Mouse (Mus musculus) adrenal gland, adult 8-10 months (tissue): Measurements from ENCODE around the gene Brd7. TPM values are rescaled to one million over a fixed set of nuclear protein-coding genes. Genes with fewer than 3 reads are reported as not detected.
A peak's percentile ranks its signal among the peaks of the same experiment; 100 is the strongest.

Source experiments
- DNase-seq: peaks from one replicate; pipeline ENCODE4 v3.0.0; 2022
- total RNA-seq, 4 experiments: library from RNA; stranded (reverse); gene quantifications; 2 replicates each; pipeline ENCODE4 v1.2.4; 2022

Gene Brd7
- total RNA-seq, 4 experiments from 2014 or later = 58.0 to 82.4 (median 64.5) TPM

DNA sequence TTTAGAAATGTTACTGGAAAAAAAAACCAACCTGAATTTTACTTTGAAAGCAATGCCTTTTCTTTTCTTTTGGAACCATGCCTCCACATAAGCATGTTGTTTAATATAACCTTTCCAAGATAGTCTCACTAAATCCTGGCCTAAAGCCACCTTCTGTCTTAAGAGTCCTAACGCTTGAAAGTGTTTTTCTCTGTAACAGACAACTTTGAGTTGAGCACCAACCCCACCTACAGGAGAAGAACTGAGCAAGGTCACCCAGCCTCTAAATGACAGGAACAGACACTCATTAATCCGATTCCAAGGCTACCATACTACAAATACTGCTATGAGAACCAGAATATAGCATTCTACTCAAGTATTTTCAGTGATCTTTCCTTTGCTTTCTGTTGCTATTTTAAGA lies 12.9 kb downstream of the Brd7 start:
- DNase-seq = no peak

DNA sequence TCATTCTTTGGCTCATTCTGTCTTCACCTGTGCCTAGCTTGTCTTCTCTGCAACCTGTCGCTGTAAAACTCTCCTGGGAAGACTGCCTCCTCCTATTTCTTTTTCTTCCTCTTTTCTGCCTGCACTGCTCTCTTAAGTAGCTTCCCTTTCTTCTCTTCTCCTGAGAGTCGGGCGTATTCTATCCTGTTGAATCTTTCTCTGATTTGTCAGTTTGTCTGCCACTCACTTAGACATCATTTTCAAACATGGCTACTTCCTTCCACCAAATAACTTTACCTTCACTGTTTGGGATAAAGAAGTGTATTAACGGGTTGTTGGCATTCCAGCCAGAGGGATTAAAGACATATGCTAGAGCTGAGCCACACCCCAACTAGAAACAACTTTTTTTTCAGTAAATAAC lies 20.0 kb downstream of the Brd7 start:
- no peak for DNase-seq

DNA sequence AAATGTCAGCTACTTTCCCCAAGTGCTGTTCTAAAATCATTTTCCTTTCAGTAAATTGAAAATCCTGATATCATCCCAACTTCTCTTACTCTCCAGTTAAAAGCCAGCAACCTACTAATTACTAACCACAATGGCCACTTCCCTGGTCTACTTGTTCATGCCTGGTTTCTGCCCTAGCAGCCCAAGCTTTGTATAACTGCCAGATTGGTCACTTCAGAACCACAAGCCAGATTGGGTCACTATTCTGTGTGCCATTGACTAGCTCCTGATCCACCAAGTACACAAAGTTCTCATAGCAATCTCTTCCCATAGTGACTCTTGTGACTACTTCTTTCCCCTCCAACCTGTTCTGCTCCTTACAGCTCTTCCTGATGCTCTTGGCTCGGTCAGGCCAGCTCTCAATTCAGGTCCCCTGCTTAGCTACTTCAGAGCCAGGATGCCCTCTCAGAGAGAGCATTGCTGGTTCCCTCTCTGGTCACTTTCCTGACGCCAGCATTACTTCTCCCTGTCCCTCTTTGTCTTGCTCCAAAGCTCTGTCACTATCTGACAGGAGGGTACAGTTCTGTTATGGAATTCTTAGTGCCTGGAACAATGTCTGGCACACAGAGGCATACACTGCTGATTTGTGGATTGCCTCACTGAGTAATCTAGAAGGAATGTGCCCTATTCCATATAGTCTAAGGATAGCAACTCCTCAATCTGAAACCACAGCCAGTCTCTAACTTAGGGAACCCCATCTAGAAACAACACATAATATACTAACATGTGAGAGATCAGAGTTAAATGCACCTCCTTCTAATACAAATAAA lies 21.9 kb downstream of the Brd7 start:
- DNase-seq = no peak

DNA sequence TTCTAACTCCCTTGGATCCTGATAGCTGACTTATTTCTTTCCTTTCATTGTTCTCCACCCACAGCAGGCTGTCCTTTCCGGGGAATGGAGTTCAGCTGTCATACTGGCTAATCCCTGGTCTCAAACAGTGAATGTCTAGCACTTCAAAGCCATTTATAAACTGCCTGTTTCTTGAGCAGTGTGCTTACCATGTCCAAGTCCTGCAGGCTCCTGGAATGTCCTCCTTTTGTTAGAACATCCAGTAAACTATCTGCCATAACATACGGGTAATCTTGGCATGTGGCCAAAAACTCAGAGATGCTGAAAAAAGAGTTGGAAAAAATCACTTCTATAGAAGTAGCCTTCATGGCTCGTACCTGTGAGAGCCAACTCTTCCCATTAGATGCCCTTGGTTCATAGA lies 22.8 kb downstream of the Brd7 start:
- no peak for DNase-seq

DNA sequence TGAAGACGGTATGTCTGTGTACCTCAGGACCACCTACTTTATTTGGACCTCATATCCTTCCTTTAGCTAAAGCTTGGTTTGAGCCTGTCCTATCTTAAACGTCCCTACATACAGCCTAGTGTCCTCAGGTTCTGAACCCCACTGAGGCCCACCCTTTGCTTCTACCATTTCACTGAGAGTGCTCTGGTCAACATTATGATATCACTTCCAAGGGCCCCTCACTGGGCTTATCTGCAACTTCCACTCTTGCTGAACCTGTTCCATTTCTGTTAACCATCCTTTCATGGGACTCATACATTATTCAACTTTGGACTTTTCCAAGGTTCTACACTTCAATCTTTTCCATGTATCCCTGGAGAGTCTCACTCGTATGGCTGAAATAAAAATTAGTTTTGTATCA lies 27.0 kb downstream of the Brd7 start:
- DNase-seq = no peak

DNA sequence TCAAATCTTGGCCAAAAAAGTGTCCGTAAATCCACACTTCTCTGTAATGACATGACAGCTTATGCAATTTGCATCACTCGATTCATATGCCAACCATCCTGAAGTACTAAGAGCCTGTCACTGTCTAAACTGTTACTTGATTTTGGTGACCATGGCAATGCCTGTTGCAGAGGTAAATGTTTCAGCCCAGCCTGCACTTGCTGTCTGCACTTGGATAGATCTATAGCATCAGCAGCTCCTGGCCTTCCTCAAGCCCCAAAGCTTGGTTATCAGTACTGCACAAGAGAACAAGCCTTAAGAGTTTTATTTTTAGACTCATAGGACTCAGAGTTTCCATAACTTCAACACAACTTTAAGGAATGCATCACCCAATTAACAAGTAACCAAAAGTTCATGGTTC lies 27.6 kb downstream of the Brd7 start:
- DNase-seq = no peak

DNA sequence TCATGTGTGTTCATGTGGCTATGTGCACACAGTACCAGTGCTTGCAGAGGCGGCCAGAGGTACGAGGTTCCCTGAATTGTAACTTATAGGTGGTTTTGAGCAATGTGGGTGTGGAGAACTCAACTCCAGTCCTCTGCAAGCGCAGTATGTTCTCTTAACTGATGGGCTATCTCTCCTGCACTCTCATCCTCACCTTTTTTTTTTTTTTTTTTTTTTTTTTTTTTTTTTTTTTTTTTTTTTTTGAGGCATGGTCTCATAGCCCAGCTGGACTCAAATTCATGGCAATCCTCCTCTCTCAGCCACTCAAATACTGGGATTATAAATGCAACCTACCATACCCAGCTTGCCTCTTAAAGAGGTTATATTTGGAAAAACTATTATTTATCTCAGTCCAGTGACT lies 31.2 kb downstream of the Brd7 start:
- DNase-seq = no peak

DNA sequence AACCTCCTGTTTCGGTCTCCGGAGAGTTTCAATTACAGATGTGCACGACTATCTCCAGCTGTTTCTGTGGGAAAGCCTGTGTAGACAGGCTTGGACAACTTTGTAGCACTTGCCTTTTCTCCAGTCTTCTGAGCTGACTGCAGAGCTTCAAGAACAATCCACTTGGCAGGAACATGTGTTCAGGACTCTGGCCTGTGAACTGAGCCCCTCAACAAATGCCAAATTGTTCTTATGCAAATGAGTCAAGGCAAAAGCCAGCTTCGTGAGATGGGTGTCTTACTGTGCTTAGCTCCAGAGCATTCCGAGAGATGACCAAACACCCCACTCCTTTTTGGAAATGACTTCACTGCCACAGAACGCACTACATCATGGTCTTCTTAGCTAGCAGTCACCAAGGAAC lies 33.3 kb downstream of the Brd7 start:
- no peak for DNase-seq

DNA sequence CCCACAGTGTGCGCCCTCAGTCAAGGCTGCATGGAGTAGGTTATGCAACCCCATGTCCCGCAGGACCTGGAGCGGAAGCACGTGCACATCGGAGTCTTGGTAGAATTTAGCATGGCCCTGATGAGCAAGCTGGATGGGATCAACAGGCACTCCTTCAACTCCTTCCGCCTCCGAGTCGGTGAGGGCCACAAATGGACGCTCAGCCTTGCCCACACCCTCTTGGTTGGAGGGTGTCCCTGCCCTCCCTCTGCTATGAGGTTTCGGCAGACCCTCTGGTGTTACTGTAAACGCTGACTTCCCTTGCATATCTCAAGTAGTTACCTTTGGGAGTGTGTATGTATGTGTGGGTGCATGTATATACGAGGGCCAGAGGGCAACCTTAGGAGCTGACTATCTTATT lies 35.7 kb downstream of the Brd7 start:
- no peak for DNase-seq

DNA sequence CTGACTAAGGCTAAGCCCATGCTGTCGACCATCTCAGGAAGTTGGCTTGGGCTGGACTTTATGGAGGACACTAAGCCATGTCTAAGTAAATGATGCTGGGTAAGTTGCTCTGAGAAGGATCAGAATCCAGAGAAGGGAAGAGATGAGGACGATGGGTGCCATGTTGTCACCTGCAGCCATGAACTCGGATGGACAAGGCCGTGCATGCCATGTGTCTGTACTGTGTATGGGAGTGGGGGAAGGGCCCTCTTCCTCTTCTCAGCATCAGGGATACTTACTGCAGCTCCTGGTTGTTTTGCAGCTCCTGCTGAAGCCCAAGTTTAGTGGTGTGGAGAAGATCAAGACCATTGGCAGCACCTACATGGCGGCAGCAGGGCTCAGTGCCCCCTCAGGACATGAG lies 36.2 kb downstream of the Brd7 start:
- no peak for DNase-seq

DNA sequence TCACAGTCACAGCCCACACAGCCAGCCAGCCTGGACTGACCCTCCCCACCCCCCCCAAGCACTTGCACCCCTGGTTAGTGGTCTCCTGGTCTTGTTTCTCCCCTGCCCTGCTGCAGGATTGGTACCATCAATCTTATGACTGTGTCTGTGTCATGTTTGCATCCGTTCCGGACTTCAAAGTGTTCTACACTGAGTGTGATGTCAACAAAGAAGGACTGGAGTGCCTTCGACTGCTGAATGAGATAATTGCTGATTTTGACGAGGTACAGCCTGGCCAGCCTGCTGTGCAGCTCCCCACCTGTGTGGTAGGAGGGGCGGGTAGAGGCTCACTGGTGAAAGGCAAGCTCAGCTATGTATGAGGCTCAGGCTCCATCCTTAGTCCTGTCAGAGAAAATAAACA lies 36.7 kb downstream of the Brd7 start:
- no peak for DNase-seq

DNA sequence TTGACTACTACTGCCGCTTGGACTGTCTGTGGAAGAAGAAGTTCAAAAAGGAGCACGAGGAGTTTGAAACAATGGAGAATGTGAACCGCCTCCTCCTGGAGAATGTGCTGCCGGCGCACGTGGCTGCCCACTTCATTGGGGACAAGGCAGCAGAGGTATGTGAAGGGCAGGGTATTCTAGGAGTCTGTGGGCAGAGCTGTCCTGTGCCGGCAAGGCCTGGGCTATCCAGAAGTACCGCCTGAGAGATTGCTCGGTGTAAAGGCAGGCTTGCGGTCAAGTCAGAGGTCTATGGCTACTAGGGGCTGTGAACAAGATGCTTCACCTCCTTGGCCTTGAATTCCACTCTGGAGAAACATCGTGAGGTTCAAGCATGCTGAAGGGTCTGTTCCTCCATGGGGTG lies 37.2 kb downstream of the Brd7 start:
- DNase-seq = no peak

DNA sequence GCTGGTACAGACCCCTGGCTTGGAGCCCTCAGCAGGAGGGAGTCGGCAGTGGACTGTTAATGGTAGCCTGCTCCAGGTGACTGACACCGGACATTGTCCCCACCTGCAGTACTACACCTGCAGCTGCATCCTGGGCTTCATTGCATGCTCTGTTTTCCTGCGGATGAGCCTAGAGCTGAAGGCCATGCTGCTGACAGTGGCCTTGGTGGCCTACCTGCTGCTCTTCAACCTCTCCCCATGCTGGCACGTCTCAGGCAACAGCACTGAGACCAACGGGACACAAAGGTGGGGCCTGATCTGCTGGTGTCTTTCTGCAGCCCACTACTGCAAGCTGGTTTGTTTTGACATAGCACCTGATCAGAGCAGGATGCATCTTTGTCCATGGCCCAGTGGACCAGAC lies 38.5 kb downstream of the Brd7 start:
- no peak for DNase-seq

DNA sequence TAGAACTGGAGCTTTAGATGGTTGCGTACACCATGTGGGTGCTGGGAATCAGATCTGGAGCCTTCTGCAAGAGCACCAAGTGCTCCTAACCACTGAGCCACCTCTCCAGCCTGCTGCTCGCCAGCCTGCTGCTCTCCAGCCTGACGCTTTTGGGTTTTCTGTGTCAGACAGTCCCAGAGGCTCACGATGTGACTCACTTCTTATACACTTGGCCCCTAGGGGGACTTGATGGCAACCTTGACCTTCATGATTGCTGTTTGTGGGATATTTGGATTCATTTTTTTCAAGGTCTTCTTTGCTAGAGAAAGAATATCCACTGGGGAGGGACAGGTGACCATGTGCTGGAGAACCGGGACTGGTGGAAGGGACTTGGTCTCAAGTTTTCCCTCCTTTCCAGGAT lies 40.6 kb downstream of the Brd7 start:
- peak; percentile 59 for DNase-seq

DNA sequence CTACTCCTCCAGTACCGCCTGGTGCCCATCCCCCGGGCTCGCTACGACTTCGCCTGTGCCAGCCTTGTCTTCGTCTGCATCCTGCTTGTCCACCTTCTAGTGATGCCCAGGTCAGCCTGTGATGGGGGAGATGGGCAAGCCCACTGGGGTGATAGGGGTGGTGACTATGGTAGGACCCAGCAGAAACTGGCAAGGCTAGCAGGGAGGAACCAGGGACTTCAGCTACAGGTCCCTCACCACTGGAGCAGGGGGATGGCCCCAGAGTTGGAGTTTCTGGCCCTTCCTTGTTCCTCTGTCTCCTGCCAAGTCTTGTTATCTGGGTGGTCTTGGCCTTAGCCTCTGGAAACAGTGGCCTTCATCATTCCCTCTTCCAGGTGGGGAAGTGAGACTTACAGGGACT lies 41.9 kb downstream of the Brd7 start:
- DNase-seq = no peak

DNA sequence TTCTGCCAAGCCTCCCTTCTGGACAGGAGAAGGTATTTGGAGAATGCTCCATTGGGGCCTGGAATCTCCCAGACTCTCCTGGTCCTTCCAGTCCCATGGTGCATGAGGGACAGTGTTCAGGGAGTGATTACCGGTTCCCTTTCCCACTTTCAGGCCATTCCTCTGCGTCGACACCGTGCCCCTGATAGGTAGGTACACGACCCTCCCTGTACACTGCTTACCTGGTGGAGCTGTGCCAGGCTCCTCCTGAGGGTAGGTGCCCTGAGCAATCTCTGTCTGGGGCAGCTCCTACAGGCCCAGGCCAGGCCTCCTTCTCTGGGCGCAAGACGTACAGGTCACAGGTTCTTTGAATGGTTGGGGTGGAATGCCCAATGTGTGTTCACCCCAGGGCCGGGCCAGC lies 43.8 kb downstream of the Brd7 start:
- DNase-seq = no peak

DNA sequence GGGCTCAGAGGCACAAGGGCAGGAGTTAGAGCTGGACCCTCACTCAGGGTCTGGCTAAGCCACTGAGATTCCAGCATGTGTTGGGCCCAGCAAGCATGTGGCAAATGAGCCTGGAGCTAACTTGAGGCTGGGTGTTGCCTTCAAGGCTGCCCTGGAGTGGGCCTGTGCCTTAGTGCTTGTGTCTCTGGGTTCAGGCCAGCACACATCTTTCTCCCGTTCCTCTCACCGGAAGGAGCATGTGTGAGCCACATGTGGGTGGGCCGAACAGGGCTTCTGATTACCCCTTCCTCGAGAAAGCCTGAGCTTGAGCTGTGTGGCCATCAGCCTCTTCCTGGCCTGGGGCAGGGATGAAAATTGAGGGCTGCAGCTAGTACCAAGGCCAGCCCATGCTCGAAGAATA lies 44.7 kb downstream of the Brd7 start:
- DNase-seq = no peak

DNA sequence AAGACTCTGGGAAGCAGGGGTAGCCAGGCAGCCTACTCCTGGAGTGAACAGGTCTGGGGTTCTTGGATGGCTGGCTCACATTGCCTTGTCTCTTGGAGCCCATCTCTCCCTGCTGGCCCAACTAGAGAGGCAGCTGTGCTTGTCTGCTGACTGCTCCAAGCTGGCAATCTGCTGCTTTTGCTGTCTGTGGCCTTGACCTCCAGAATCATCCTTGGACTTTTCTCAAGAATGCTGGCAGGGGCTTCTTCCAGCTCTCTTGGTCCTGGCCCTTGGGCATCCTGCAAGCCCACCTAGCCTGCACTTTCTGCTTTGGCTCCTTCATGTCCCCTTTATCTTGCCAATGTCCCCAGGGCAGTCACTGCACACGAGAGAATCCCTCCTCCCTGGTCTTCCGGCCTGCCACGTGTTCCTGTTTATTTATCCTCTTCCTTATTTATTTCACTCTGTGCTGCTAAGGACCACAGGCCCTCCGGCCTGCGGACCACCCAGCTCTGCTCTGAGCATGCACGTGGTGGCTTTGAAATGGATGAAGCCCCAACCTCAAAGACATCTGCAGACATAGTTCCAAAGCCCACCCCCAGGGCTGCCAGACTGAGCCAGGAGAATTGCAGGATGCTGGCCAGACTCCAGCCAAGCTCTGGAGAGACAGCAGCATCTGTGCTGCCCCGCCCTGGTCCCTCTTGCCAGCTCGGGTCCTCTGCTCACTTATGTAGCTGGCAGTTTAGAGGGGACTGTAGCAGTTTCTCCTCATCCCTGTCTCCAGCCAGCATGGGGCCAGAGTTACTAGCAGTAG lies 45.7 kb downstream of the Brd7 start:
- DNase-seq = no peak

DNA sequence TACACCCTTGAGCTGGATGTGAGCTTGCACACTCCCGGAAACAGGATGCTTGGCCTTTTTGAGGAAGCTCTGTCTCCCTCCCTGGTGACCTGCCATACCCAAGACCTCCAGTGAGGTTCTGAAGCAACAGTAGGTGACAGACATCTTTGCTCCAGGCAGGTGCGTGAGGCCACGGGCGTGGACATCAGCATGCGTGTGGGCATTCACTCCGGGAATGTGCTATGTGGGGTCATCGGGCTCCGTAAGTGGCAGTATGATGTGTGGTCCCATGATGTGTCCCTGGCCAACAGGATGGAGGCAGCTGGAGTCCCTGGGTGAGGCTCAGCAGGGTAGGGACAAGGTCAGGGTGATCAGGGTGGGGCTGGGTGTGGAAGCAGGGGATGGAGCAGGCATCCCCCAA lies 46.7 kb downstream of the Brd7 start:
- no peak for DNase-seq

DNA sequence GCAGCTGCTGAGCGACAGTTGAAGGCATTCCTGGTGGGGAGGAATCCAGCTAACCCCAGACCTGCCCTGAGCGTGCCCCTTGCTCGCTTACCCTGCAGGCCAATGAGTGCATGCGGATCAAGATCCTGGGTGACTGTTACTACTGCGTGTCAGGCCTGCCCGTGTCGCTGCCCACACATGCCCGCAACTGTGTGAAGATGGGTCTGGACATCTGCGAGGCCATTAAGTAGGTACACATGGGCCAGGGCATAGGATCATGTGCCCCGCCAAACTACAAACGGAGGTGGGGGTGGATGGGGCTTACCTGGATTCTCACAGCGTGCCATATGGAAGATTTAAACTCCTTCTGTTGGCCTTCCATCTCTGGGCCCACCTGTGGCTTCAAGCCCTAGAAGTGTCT lies 48.0 kb downstream of the Brd7 start:
- no peak for DNase-seq

DNA sequence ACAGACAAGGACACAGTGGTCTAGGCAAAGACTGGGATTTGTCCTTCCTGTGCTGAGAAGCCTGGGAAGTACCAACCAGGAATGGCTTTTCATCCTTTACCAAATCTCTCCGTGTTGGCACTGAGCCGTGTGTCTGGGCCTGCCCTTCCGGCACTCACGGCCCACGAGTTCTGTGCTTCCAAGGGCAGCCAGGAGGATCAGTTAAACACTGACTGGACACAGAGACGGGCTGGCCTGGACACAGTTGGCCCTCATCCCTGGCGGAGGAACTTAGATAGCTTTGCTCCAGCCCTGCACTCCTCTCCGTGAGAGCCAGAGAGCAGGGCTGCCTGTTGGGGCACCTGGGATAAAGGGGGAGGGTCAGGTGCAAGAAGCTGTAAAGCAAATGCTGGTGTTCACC lies 49.0 kb downstream of the Brd7 start:
- peak; percentile 57 for DNase-seq

DNA sequence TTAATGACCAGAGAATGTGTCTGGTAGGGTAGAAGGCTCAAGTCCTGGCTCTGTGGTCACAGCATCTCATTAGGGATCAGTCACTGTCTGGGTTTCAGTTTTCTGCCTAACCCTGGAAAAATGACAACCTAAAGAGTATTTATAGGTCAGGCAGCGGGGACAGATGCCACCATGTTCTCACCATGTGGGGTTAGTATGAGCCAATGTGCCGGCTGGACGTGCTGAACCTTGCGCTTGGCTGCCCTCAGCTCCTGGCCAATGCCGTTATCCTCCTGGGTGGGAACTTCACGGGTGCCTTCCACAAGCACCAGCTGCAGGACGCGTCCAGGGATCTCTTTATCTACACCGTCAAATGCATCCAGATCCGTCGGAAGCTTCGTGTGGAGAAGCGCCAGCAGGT lies 51.7 kb downstream of the Brd7 start:
- no peak for DNase-seq

DNA sequence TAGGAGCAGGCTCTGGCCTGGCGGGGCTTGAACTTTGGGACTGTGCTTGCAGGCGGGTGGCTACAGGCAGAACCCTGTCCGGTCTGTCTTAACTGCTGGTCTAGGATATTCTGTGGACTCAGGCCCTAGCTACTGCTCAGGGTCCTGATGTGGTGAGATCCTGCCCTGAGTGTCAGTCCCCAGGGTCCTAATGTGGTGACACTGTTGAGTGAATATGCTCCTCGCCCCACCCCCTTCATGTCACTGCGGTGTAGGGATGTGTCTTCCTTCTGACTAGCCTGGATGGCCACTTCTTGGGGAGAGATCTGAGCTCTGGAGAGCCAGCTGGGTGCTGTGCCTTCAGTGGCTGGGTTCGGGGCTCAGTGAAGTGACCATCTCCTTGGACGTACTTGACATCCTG lies 52.1 kb downstream of the Brd7 start:
- no peak for DNase-seq

DNA sequence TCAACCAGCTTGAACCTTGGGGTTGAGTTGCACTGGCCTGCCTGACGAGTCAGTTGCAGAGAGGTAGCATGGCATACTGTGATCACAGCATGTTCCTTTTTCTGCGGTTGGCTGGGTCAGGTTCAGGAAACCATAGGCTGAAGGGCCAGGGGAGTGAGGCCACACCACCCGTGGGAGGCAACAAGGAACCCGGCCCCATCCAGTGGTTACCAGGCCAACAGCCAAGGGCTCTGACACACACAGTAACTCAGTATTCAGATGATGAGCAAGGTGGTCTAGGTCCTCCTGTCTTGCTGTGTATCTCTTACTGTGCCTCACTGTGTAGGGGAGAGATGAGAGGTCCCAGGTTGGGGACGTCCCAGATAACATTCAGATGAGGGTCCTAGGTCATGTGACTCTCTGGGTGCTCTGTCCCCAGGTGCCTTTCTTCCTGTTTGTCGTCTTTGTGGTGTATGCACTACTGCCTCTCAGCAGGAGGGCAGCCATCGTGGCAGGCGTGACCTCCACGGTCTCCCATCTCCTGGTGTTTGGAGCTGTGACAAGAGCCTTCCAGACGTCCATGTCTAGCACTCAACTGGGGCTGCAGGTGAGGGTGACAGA lies 52.6 kb downstream of the Brd7 start:
- DNase-seq = no peak
